Comparison of ENCODE assay signal across 32 mouse cellular contexts in the genomic region with DNA sequence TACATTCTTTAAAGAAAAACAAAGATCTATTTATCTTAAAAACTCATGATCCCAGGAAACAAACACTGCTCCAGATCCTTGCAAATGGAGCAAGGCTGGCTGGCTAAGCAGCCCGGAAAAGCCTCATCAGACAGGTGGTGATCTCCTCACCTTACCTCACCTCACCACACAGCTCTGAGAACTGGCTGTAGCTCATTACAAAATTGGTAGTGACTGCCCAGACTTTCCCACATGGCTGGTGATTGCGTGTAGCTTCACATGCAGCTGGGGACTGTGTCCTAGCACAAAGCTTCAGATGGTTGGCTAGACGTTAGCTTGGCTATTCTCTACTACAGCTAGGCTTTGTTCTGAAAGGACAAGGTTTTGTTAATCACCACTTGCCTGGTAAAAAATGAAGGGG. TPM values are rescaled to one million over a fixed set of nuclear protein-coding genes. Genes with fewer than 3 reads are reported as not detected.
"Had no signal": no experiment of that assay in that cellular context is flagged by ENCODE, and none has a peak within 500 bp of the region (broad histone marks: within the 10 kb centered on the region; RNA-seq: fewer than 3 reads in every experiment).

No protein-coding gene starts in this region.

- H3K27ac ChIP-seq: embryonic facial prominence, embryonic 10.5 days; embryonic facial prominence, embryonic 12.5 days; embryonic facial prominence, embryonic 13.5 days; embryonic facial prominence, embryonic 15.5 days; forebrain, embryonic 10.5 days; forebrain, embryonic 12.5 days; forebrain, embryonic 13.5 days; forebrain, embryonic 15.5 days; gastrocnemius, adult 2 months; heart, adult 2 months; heart, embryonic 10.5 days had no signal

- DNase-seq: cerebellum, adult 9-11 months; cerebellum, postnatal 10 days; cerebellum, postnatal 14 days; cerebellum, postnatal 25 days; cerebellum, postnatal 36 days; embryo, embryonic 11 days; forebrain, postnatal 0 days; gastrocnemius, adult 2 months; gastrocnemius, postnatal 10 days; gastrocnemius, postnatal 14 days; gastrocnemius, postnatal 25 days; gastrocnemius, postnatal 36 days; heart, adult 11 months; heart, adult 18-20 months; heart, adult 2 months had no signal

- H3K4me3 ChIP-seq: embryonic facial prominence, embryonic 10.5 days; embryonic facial prominence, embryonic 12.5 days; embryonic facial prominence, embryonic 13.5 days; embryonic facial prominence, embryonic 15.5 days; erythroblast, embryonic 14.5 days; forebrain, embryonic 10.5 days; forebrain, embryonic 12.5 days; forebrain, embryonic 13.5 days; forebrain, embryonic 15.5 days; gastrocnemius, adult 2 months; heart, adult 2 months; heart, embryonic 10.5 days had no signal

RNA-seq across cellular contexts. Expression of a gene that starts 28.5 kb away (rescaled TPM):
- total RNA-seq: gastrocnemius, adult 18-20 months; gastrocnemius, adult 2 months; gastrocnemius, postnatal 36 days had no signal
- polyA plus RNA-seq: embryonic facial prominence, embryonic 10.5 days; embryonic facial prominence, embryonic 11.5 days; embryonic facial prominence, embryonic 12.5 days; embryonic facial prominence, embryonic 13.5 days; embryonic facial prominence, embryonic 14.5 days; embryonic facial prominence, embryonic 15.5 days; erythroblast, embryonic 14.5 days; forebrain, embryonic 10.5 days; forebrain, embryonic 11.5 days; forebrain, embryonic 12.5 days; forebrain, embryonic 13.5 days; forebrain, embryonic 14.5 days; forebrain, embryonic 15.5 days; forebrain, embryonic 16.5 days; forebrain, postnatal 0 days; heart, embryonic 10.5 days; heart, embryonic 11.5 days had no signal
